Mouse (Mus musculus) cortical plate, adult 2 months (tissue): ENCODE data around the gene Gm7697.
"Not testable (repeated sequence)": the region's sequence is repeated elsewhere in the genome, so short reads cannot be mapped to it uniquely, and the experiment has no call there.

Source experiments
- CTCF ChIP-seq: fragments of 200-500 bp; IDR thresholded peaks from 2 replicates; pipeline ENCODE4 v1.5.1; 2011; ENCODE audit warnings: mild to moderate bottlenecking, control low read depth, low read length; ENCODE audit not compliant: insufficient read depth; ENCODE audit errors: extremely low read depth
- POLR2A ChIP-seq: fragments of 200-500 bp; IDR thresholded peaks from 2 replicates; pipeline ENCODE4 v1.6.1; 2011; ENCODE audit warnings: mild to moderate bottlenecking, low read length, control low read depth; ENCODE audit not compliant: insufficient read depth; ENCODE audit errors: extremely low read depth

- not testable (repeated sequence) for TF ChIP-seq CTCF, POLR2A
These were observed 22.2 kb upstream of the Gm7697 start for GRCm38 (mm10) chr8:69545020-69545419.
